ENCODE assay signal across 8 mouse cellular contexts in genomic region chr12:27059885-27060284, GRCm38 (mm10).
DNase-seq lines count a peak whose midpoint lies in the region; ATAC-seq lines count a peak whose summit lies in the region.

No protein-coding gene starts in this region.

- H3K4me2 ChIP-seq in heart, embryonic 11.5 days: peak overlapping the region; percentile 58; the same call in 1 of the 2 replicates
- H3K4me2 ChIP-seq in hindbrain, embryonic 11.5 days (replicated peaks; ENCODE audit: low read depth, low read length): no peak overlapping the region; the same call in 1 of the 2 replicates
- H3K4me2 ChIP-seq in midbrain, embryonic 12.5 days (replicated peaks): peak overlapping the region; percentile 54

- 27% methylated on average over 4 of the region's 4 CpGs for WGBS in heart, embryonic 11.5 days (ENCODE audit: insufficient replicate concordance)
- 15% methylated on average over 4 of the region's 4 CpGs for WGBS in hindbrain, embryonic 11.5 days
- WGBS in midbrain, embryonic 12.5 days: 14% methylated on average over 4 of the region's 4 CpGs

- H3K9ac ChIP-seq in heart, embryonic 11.5 days (ENCODE audit: low read depth, low read length): no peak overlapping the region
- 0 out of 2 replicates have a peak overlapping the region, but pooled peaks have one; percentile 59 for H3K9ac ChIP-seq in hindbrain, embryonic 11.5 days (ENCODE audit: low read depth, low read length)
- peak overlapping the region; percentile 17; the same call in 1 of the 2 replicates for H3K9ac ChIP-seq in midbrain, embryonic 12.5 days (replicated peaks)

- no peaks in the 10 kb centered on the region for H3K36me3 ChIP-seq in heart, embryonic 11.5 days (ENCODE audit: control insufficient read depth, insufficient read depth, low read length)
- no peaks in the 10 kb centered on the region for H3K36me3 ChIP-seq in hindbrain, embryonic 11.5 days (ENCODE audit: control insufficient read depth, insufficient read depth, low read length)
- no peaks in the 10 kb centered on the region for H3K36me3 ChIP-seq in midbrain, embryonic 12.5 days

- no peak overlapping the region for H3K27ac ChIP-seq in heart, embryonic 11.5 days (ENCODE audit: low read depth, low read length)
- H3K27ac ChIP-seq in hindbrain, embryonic 11.5 days (ENCODE audit: low read depth, low read length): peak overlapping the region; percentile 97
- H3K27ac ChIP-seq in midbrain, embryonic 12.5 days (replicated peaks): peak overlapping the region; percentile 98

- no peak for ATAC-seq in heart, embryonic 11.5 days (replicated peaks; ENCODE audit: insufficient number of reproducible peaks, low FRiP score, low TSS enrichment)
- no peak for ATAC-seq in hindbrain, embryonic 11.5 days (ENCODE audit: low FRiP score)
- no peak for ATAC-seq in midbrain, embryonic 12.5 days (ENCODE audit: low FRiP score, low read depth)

- no peaks in the 10 kb centered on the region for H3K27me3 ChIP-seq in heart, embryonic 11.5 days (ENCODE audit: control insufficient read depth, insufficient read depth, low read length)
- no peaks in the 10 kb centered on the region for H3K27me3 ChIP-seq in hindbrain, embryonic 11.5 days (ENCODE audit: control insufficient read depth, insufficient read depth, low read length)
- H3K27me3 ChIP-seq in midbrain, embryonic 12.5 days: no peaks in the 10 kb centered on the region

- no peak overlapping the region for H3K4me3 ChIP-seq in heart, embryonic 11.5 days (ENCODE audit: low read depth, low read length)
- no peak overlapping the region for H3K4me3 ChIP-seq in hindbrain, embryonic 11.5 days (ENCODE audit: low read depth, low read length)
- no peak overlapping the region for H3K4me3 ChIP-seq in midbrain, embryonic 12.5 days

- no peak for DNase-seq in heart, adult 11 months
- DNase-seq in ES-CJ7 (ENCODE audit: low read depth, low spot score): peak; percentile 14
- DNase-seq in embryo, embryonic 10 days (ENCODE audit: low spot score): peak; percentile 67
- DNase-seq in hindbrain, embryonic 11.5 days (ENCODE audit: low spot score): peak; percentile 79
- DNase-seq in spleen, adult 18-20 months: no peak
- no peak for DNase-seq in left cerebral cortex, adult 9 months (ENCODE audit: low spot score in 2 of 2)

- peaks cover 16% of the 10 kb centered on the region for H3K4me1 ChIP-seq in heart, embryonic 11.5 days (ENCODE audit: control insufficient read depth, insufficient read depth, low read length)
- H3K4me1 ChIP-seq in hindbrain, embryonic 11.5 days (replicated peaks; ENCODE audit: control insufficient read depth, insufficient read depth, low read length): peaks cover 9% of the 10 kb centered on the region
- peaks cover 56% of the 10 kb centered on the region for H3K4me1 ChIP-seq in midbrain, embryonic 12.5 days

- no peaks in the 10 kb centered on the region for H3K9me3 ChIP-seq in heart, embryonic 11.5 days (replicated peaks; ENCODE audit: control insufficient read depth, low read length)
- no peaks in the 10 kb centered on the region for H3K9me3 ChIP-seq in hindbrain, embryonic 11.5 days (ENCODE audit: control insufficient read depth, low read length)
- H3K9me3 ChIP-seq in midbrain, embryonic 12.5 days: no peaks in the 10 kb centered on the region

Comparison
In these comparisons a context has a peak if more than half of its experiments do, and no peak if none do; other contexts are left out.
1. DNase-seq: peak in ES-CJ7 (single experiment), embryo, embryonic 10 days (single experiment) and hindbrain, embryonic 11.5 days (single experiment); none in heart, adult 11 months (single experiment), spleen, adult 18-20 months (0 of 2) and left cerebral cortex, adult 9 months (0 of 2).